19 mouse cellular contexts compared by ENCODE assay signal in genomic region chr4:135480370-135480769, GRCm38 (mm10). TPM values are rescaled to one million over a fixed set of nuclear protein-coding genes. Genes with fewer than 3 reads are reported as not detected.
A peak's percentile ranks its signal among the peaks of the same experiment; 100 is the strongest.
DNase-seq lines count a peak whose midpoint lies in the region; ATAC-seq and TF ChIP-seq lines count a peak whose summit lies in the region.
"Had no signal": no experiment of that assay in that cellular context is flagged by ENCODE, and none has a peak within 500 bp of the region (broad histone marks: within the 10 kb centered on the region; RNA-seq: fewer than 3 reads in every experiment).

No protein-coding gene starts in this region.

- no peaks in the 10 kb centered on the region for H3K4me1 ChIP-seq in intestine, postnatal 0 days (replicated peaks; ENCODE audit: control insufficient read depth, insufficient read depth, low read length)
- H3K4me1 ChIP-seq in intestine, embryonic 16.5 days (ENCODE audit: control insufficient read depth, insufficient read depth, low read length): peaks cover 8% of the 10 kb centered on the region
- H3K4me1 ChIP-seq in ES-Bruce4 (ENCODE audit: control insufficient read depth, insufficient read depth, low read length): no peaks in the 10 kb centered on the region
- peaks cover 3 to 4% of the 10 kb centered on the region in 2 experiments; a peak in 3 of 4 replicates for H3K4me1 ChIP-seq in liver, embryonic 14.5 days (replicated peaks; ENCODE audit: control insufficient read depth in 2 of 2, insufficient read depth in 2 of 2, low read length in 1 of 2)
- H3K4me1 ChIP-seq: forebrain, embryonic 12.5 days; midbrain, embryonic 13.5 days had no signal

- H3K27me3 ChIP-seq in intestine, postnatal 0 days (replicated peaks; ENCODE audit: control insufficient read depth, insufficient read depth, low read length): no peaks in the 10 kb centered on the region
- H3K27me3 ChIP-seq in intestine, embryonic 16.5 days (replicated peaks; ENCODE audit: control insufficient read depth, insufficient read depth, low read length): no peaks in the 10 kb centered on the region
- H3K27me3 ChIP-seq in ES-Bruce4 (ENCODE audit: control insufficient read depth, insufficient read depth, low read length, poor library complexity, severe bottlenecking): no peaks in the 10 kb centered on the region
- H3K27me3 ChIP-seq in liver, embryonic 14.5 days (ENCODE audit: control insufficient read depth, insufficient read depth, low read length): no peaks in the 10 kb centered on the region
- H3K27me3 ChIP-seq: embryonic facial prominence, embryonic 13.5 days; forebrain, embryonic 12.5 days; midbrain, embryonic 13.5 days had no signal

- DNase-seq in ZHBTc4 (ENCODE audit: low read depth, low spot score): peak; percentile 80
- DNase-seq in liver, embryonic 14.5 days (ENCODE audit: low read depth in 3 of 3, low spot score in 3 of 3): peak in 1 of 3 experiments; percentile 23
- DNase-seq in testis, postnatal 14 days (ENCODE audit: low spot score): no peak
- DNase-seq in gastrocnemius, adult 18-20 months (ENCODE audit: low spot score): no peak
- DNase-seq: cerebellum, adult 11-12 months; heart, adult 18-20 months; kidney, postnatal 10 days; lung, postnatal 4 days; thymus, postnatal 25 days had no signal

- H3K4me2 ChIP-seq in intestine, postnatal 0 days (replicated peaks; ENCODE audit: low read depth): no peak overlapping the region
- no peak overlapping the region for H3K4me2 ChIP-seq in intestine, embryonic 16.5 days (ENCODE audit: low read depth, low read length)
- no peak overlapping the region for H3K4me2 ChIP-seq in liver, embryonic 14.5 days (ENCODE audit: low read depth)
- H3K4me2 ChIP-seq: embryonic facial prominence, embryonic 13.5 days; forebrain, embryonic 12.5 days; midbrain, embryonic 13.5 days had no signal

- no peak overlapping the region for H3K27ac ChIP-seq in intestine, postnatal 0 days (ENCODE audit: low read depth, low read length)
- H3K27ac ChIP-seq in intestine, embryonic 16.5 days (ENCODE audit: low read length): no peak overlapping the region
- H3K27ac ChIP-seq in ES-Bruce4 (ENCODE audit: insufficient read depth, low read length): no peak overlapping the region
- no peak overlapping the region for H3K27ac ChIP-seq in liver, embryonic 14.5 days
- H3K27ac ChIP-seq: embryonic facial prominence, embryonic 13.5 days; forebrain, embryonic 12.5 days; midbrain, embryonic 13.5 days had no signal

- no peaks in the 10 kb centered on the region for H3K9me3 ChIP-seq in intestine, postnatal 0 days (ENCODE audit: control insufficient read depth)
- H3K9me3 ChIP-seq in intestine, embryonic 16.5 days (ENCODE audit: control insufficient read depth, low read length): no peaks in the 10 kb centered on the region
- no peaks in the 10 kb centered on the region for H3K9me3 ChIP-seq in ES-Bruce4 (replicated peaks; ENCODE audit: control insufficient read depth, insufficient read depth, low read length, poor library complexity, severe bottlenecking)
- no peaks in the 10 kb centered on the region for H3K9me3 ChIP-seq in liver, embryonic 14.5 days (ENCODE audit: control insufficient read depth, low read length)
- H3K9me3 ChIP-seq: embryonic facial prominence, embryonic 13.5 days; forebrain, embryonic 12.5 days; midbrain, embryonic 13.5 days had no signal

- ATAC-seq in intestine, postnatal 0 days: no peak
- no peak for ATAC-seq in intestine, embryonic 16.5 days
- peak; percentile 50; the same call in 1 of the 2 replicates for ATAC-seq in liver, embryonic 14.5 days (ENCODE audit: insufficient read depth)
- ATAC-seq: inflammation-experienced regulatory T-cells, adult 6 months; midbrain, embryonic 13.5 days had no signal

- 76% methylated on average over 9 of the region's 9 CpGs for WGBS in intestine, postnatal 0 days
- WGBS in intestine, embryonic 16.5 days: 75% methylated on average over 9 of the region's 9 CpGs
- WGBS in liver, embryonic 14.5 days (ENCODE audit: insufficient replicate concordance): 53% methylated on average over 9 of the region's 9 CpGs

- TF ChIP-seq CTCF in intestine, postnatal 0 days (IDR thresholded peaks at IDR 0.05; ENCODE audit: low read depth): peak; percentile 47
- peak; percentile 49 for TF ChIP-seq CTCF in ES-Bruce4 (IDR thresholded peaks at IDR 0.05; ENCODE audit: low read depth, low read length)
- TF ChIP-seq CTCF in liver, embryonic 14.5 days (IDR thresholded peaks at IDR 0.05; ENCODE audit: low read depth): peak; percentile 77

- no peak overlapping the region for H3K4me3 ChIP-seq in intestine, postnatal 0 days (ENCODE audit: low read depth, low read length)
- no peak overlapping the region for H3K4me3 ChIP-seq in intestine, embryonic 16.5 days (ENCODE audit: low read length)
- H3K4me3 ChIP-seq in ES-Bruce4 (ENCODE audit: low read depth, low read length): no peak overlapping the region
- H3K4me3 ChIP-seq in liver, embryonic 14.5 days (ENCODE audit: insufficient read depth in 1 of 2, low read depth in 2 of 2, low read length in 2 of 2): no peak overlapping the region
- H3K4me3 ChIP-seq: embryonic facial prominence, embryonic 13.5 days; forebrain, embryonic 12.5 days; midbrain, embryonic 13.5 days had no signal

- H3K9ac ChIP-seq in intestine, postnatal 0 days (ENCODE audit: low read depth, low read length): no peak overlapping the region
- no peak overlapping the region for H3K9ac ChIP-seq in intestine, embryonic 16.5 days (ENCODE audit: low read depth, low read length)
- H3K9ac ChIP-seq in ES-Bruce4 (ENCODE audit: low read depth, poor library complexity, severe bottlenecking): no peak overlapping the region
- peak overlapping the region; percentile 18; the same call in 1 of the 2 replicates for H3K9ac ChIP-seq in liver, embryonic 14.5 days (replicated peaks)
- H3K9ac ChIP-seq: embryonic facial prominence, embryonic 13.5 days; forebrain, embryonic 12.5 days; midbrain, embryonic 13.5 days had no signal

- TF ChIP-seq POLR2A in ES-Bruce4 (IDR thresholded peaks at IDR 0.05; ENCODE audit: insufficient read depth, low read length): no peak

- no peak for TF ChIP-seq EP300 in ES-Bruce4 (IDR thresholded peaks at IDR 0.05; ENCODE audit: insufficient read depth, low read depth, low read length)
- no peak for TF ChIP-seq EP300 in liver, embryonic 14.5 days (IDR thresholded peaks at IDR 0.05; ENCODE audit: low read depth)

- H3K36me3 ChIP-seq in intestine, postnatal 0 days (ENCODE audit: control insufficient read depth, insufficient read depth): peaks cover 17% of the 10 kb centered on the region
- no peaks in the 10 kb centered on the region; the same call in 1 of the 2 replicates for H3K36me3 ChIP-seq in intestine, embryonic 16.5 days (ENCODE audit: control insufficient read depth, insufficient read depth, low read length)
- H3K36me3 ChIP-seq in ES-Bruce4 (ENCODE audit: control insufficient read depth, insufficient read depth, low read length, poor library complexity, severe bottlenecking): no peaks in the 10 kb centered on the region
- H3K36me3 ChIP-seq in liver, embryonic 14.5 days (replicated peaks; ENCODE audit: control insufficient read depth, insufficient read depth, low read depth): no peaks in the 10 kb centered on the region
- H3K36me3 ChIP-seq: embryonic facial prominence, embryonic 13.5 days; forebrain, embryonic 12.5 days had no signal

RNA-seq across cellular contexts. Expression of gene Stpg1, which starts 14.2 kb away (rescaled TPM):
- polyA plus RNA-seq in intestine, postnatal 0 days (2015; fragmentation: Nextera tagmentation; extraction: Ambion mirVana): 0.09 TPM in 1 of 2 replicates, not detected in the other
- 0.27 and 0.29 TPM in 2 replicates for polyA plus RNA-seq in intestine, embryonic 16.5 days (2015; fragmentation: Nextera tagmentation; extraction: Ambion mirVana)
- 0.79 and 1.8 TPM in 2 replicates for polyA plus RNA-seq in ES-Bruce4 (2011; ENCODE audit: insufficient read depth, insufficient read length, low read depth, missing spikeins)
- 0.01 and 0.02 TPM in 2 replicates for polyA plus RNA-seq in liver, embryonic 14.5 days (2012; rRNA removed)
- polyA plus RNA-seq in liver, embryonic 14.5 days (2014; fragmentation: Nextera tagmentation; extraction: Ambion mirVana): 0.08 TPM in 1 of 2 replicates, not detected in the other
- under 1 TPM in 1 of 2 experiments, not detected in 1; 0.24 TPM for total RNA-seq in gastrocnemius, adult 18-20 months (2021)
- total RNA-seq: common myeloid progenitor, adult 5-6 weeks; hematopoietic stem cell, adult 5-6 weeks; liver, adult 2 months had no signal
- polyA plus RNA-seq: embryonic facial prominence, embryonic 13.5 days; liver, adult 2 months had no signal

RNA-seq across cellular contexts. Expression of gene Nipal3, which starts 14.5 kb away (rescaled TPM):
- polyA plus RNA-seq in intestine, postnatal 0 days (2015; fragmentation: Nextera tagmentation; extraction: Ambion mirVana): 5.7 TPM in 2 replicates
- 5.2 and 5.6 TPM in 2 replicates for polyA plus RNA-seq in intestine, embryonic 16.5 days (2015; fragmentation: Nextera tagmentation; extraction: Ambion mirVana)
- 12.7 and 17.5 TPM in 2 replicates for polyA plus RNA-seq in ES-Bruce4 (2011; ENCODE audit: insufficient read depth, insufficient read length, low read depth, missing spikeins)
- 2.9 and 3.2 TPM in 2 replicates for polyA plus RNA-seq in liver, embryonic 14.5 days (2012; rRNA removed)
- polyA plus RNA-seq in liver, embryonic 14.5 days (2014; fragmentation: Nextera tagmentation; extraction: Ambion mirVana): 2.5 and 3.9 TPM in 2 replicates
- total RNA-seq in gastrocnemius, adult 18-20 months (2021): 10 to 100 TPM; 14.2 to 17.2 TPM

RNA-seq across cellular contexts. Expression of gene Rcan3, which starts 46.7 kb away (rescaled TPM):
- polyA plus RNA-seq in intestine, postnatal 0 days (2015; fragmentation: Nextera tagmentation; extraction: Ambion mirVana): 18.4 and 19.7 TPM in 2 replicates
- 14.1 and 14.5 TPM in 2 replicates for polyA plus RNA-seq in intestine, embryonic 16.5 days (2015; fragmentation: Nextera tagmentation; extraction: Ambion mirVana)
- polyA plus RNA-seq in ES-Bruce4 (2011; ENCODE audit: insufficient read depth, insufficient read length, low read depth, missing spikeins): 15.9 and 19.7 TPM in 2 replicates
- 1.7 and 2.2 TPM in 2 replicates for polyA plus RNA-seq in liver, embryonic 14.5 days (2012; rRNA removed)
- polyA plus RNA-seq in liver, embryonic 14.5 days (2014; fragmentation: Nextera tagmentation; extraction: Ambion mirVana): 2.8 and 3.1 TPM in 2 replicates
- 1 to 10 TPM; 3.0 to 4.2 TPM for total RNA-seq in gastrocnemius, adult 18-20 months (2021)
